Mouse (Mus musculus): ENCODE data around the gene Xkr7.

Xkr7 gene

GRCm38 (mm10) chr2:153032973-153033372 lies 1.3 kb downstream of the Xkr7 start:
- no peak for DNase-seq (ENCODE audit: low spot score in 2 of 2)

DNA sequence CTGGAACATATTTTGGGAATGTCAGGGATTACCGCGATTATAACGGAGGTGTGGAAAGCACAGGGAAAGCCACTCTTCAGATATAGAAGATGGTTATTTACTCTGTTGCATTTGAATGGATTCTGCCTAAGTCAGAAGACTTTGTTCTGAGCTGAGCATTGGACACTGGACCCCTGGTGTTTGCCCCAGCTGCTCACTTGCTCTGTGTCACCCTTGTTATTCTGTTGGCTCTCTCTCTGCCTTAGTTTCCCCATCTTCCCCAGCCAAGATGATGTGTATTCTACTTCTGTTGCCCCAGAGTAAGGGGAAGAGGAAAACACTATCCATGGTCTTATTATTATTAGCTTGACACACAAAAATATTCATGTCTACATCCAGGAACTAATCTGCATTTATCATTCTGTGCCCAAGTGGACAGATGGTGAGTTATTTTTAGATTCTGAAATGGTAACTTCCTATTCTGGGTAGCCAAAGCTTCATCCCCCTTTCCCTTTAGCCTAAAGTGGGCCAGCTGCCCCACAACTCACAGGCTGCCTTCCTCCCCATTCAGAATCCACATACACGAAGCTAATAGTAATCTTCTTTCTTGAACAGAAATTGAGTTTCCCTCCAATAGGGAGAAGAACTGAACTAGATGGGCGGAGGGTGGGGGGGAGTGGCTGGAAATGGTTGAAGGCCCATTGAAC lies 2.0 kb downstream of the Xkr7 start:
- no peak for DNase-seq (ENCODE audit: low spot score in 2 of 2)

DNA sequence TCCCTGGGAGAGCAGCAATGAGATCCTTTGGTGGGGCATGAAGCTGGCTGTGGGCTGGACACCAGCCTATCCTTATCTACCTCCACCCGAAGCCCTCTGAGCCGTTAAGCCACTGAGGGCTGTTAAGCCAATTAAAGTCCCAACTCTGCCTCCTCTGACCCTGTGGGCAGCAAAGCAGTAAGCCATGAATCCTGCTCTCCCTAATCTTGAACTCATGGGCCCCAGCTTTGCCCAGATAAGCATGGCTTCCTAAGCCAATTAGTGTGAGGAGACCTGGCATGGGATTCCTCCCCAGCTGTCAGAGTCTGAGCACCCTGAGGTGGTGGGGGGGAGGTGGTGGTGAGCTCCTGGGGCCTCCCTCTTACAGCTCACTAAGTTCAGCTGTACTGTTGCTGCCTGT lies 5.0 kb downstream of the Xkr7 start:
- DNase-seq (ENCODE audit: low spot score in 2 of 2): no peak

DNA sequence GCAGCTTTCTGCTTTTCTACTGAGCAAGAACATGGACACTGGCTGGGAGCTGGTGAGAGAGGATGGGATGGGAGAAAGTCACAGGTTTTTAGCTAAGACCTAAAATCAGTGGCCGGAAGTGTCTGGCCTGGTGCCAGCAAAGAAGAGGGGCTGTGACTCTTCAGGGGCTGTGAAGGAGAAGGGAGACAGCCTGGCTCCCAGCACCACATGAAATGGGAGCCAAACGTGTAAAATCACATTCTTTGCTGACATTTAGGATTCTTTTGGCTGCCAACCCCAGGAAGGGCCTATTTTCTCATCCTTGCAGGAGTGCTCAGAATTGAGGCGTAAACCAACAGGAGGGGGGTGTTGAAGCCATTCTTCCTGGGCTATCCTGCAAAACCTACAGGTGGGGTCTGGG lies 12.2 kb downstream of the Xkr7 start:
- DNase-seq (ENCODE audit: low spot score in 2 of 2): no peak

DNA sequence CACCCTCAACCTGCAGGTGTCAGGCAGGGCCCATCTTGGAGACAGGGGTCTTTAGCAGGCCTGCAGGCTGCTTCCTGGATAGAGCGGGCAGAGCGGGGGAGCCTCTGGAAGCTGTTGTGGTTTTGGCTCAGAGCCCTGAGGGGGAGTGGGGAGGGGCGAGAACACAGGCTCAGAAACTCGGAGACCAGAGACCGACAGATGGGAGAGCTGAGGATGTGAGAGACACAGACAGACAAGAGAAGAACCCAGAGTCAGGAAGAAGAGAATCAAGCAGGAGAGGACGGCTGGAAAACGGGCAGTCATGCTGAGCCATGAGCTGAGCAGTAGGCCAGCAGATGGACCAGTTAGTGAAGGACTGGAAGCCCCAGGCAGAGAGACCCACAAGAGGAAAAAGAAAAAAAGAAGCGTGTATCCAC lies 14.2 kb downstream of the Xkr7 start:
- DNase-seq (ENCODE audit: low spot score in 2 of 2): no peak

DNA sequence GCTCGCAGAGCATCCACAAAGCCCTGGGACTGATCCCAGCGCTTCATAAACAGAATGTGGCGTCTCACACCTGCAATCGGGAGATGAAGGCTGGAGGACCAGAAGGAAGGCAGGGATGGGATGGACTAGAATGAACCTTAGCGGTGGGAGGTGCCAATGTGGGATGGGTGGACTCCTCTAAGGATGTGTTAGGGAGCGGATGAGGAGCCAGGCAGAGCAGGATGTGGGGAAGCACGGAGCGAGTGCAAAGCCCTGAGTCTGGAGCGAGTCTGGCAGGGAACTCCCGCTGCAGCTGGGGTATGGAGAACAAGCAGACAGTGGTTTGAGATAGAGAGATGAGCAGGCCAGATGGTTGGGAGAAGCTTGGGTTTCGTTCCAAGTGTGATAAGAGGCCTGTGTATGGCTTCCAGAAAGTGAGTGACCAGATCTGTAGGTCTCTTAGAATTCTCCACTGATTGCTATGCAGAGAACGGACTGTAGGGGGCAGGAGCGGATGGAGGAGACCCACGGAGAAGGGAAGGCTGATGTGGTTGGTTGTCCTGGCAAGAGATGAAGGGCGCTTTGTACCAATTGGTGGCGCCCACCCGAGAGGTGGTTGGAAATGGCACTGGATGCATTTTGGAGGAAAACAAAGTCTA lies 16.3 kb downstream of the Xkr7 start:
- DNase-seq (ENCODE audit: low spot score in 2 of 2): peak in 1 of 2 experiments; percentile 15

- no peak for DNase-seq (ENCODE audit: low spot score in 2 of 2)
Measured at GRCm38 (mm10) chr2:153049288-153049996, 17.8 kb downstream of the Xkr7 start.

DNA sequence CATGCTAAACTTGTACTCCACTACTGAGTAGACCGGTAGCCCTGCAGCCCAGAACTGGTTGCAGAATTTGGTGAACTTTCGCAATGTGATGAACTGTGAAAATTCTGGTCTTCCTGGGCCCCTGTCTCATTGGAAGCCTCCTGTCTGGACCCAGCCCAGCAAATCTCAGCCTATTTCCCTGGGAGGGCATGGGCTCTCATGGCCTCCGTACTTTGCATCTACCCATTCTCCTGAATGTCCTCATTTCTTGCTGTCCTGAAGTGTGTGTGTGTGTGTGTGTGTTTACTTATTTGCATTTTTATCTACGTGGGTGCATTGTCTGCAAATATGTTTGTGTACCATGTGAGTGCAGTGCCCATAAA lies 18.3 kb downstream of the Xkr7 start:
- DNase-seq (ENCODE audit: low spot score in 2 of 2): no peak

GRCm38 (mm10) chr2:153051095-153051494 lies 19.4 kb downstream of the Xkr7 start:
- DNase-seq (ENCODE audit: low spot score in 2 of 2): no peak

DNA sequence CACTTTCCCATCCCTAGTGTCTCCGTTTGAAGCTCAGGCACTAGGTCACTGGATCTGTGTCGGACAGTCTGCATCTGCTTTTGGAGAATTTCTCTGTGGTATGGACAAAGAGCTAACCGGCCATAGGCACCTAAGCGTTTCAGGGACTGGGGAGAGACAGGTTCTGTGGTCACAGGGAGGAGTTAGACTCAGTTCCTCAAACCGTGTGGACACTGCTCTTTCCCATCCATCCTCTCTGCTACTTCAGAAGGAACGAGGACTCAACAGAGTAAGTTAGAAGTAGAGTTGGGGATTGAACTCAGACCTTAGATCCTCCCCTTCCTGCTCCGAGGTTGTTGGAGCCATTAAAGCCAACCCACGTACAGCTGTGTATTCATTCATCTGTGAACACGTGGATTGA lies 19.9 kb downstream of the Xkr7 start:
- DNase-seq (ENCODE audit: low spot score in 2 of 2): no peak

DNA sequence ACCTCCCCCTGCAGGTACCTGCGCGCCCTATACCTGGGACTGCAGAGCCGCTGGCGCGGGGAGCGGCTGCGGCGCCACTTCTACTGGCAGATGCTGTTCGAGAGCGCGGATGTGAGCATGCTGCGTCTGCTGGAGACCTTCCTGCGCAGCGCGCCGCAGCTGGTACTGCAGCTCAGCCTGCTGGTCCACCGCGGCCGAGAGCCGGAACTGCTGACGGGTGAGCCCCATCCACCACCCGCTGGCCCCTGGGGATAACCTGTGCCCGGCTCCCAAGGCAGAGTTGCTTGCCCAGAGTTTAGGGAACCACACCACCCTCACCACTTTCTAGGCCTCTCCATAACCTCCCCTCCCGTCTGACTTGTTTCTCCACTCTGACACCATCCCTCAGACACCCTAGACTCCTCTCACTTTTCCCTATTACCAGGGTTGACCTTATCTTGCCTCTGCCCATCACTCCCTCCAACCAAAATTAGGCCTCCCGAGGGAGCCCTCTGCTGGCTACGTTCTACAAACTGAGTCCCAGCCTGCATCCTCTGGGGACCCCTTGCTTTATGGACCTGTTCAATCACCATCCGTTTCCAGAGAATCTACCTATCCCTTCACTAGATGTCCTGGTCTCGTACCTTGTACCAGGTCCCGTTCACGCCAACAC lies 21.2 kb downstream of the Xkr7 start:
- DNase-seq (ENCODE audit: low spot score in 2 of 2): no peak

DNA sequence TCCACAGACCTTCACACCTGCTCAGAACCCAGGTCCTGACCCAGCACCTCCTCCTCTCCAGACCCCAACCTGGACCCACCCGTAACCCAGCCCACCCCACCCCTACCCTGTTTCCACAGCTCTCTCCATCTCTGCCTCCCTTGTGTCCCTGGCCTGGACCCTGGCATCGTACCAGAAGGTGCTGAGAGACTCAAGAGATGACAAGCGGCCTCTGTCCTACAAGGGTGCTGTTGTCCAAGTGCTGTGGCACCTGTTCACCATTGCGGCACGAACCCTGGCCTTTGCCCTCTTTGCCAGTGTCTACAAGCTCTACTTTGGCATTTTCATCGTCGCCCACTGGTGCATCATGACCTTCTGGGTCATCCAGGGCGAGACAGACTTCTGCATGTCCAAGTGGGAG lies 22.2 kb downstream of the Xkr7 start:
- DNase-seq (ENCODE audit: low spot score in 2 of 2): no peak

DNA sequence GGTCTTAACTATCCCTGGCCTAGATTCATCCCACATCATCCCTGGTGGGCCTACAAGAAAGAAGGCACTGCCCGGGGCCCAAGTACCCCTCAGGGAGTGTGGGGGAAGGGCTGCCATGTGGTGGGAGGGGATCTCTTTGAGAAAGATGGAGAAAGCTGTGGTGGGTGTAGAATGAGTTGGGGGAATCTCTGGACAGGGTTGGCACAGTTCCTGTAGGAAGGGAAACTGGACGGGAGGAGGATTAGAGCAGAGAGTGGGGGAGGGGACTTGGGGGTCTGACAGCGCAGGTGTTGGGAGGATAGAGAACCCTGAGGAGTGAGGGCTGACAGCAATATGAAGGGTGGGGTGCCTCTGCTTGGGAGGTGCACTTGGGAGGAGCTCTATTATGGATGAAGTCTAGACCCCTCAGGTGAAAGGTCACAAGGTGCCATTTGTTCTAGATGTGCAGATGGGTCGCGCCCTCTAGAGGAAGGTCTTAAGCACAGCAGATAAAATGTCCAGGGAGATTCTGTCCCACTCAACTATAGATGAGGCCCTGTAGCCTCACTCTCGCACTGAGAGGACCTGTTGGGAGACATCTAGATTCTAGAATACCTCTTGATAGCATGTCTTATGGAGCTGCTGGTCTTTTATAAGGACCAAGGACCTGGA lies 23.7 kb downstream of the Xkr7 start:
- DNase-seq (ENCODE audit: low spot score in 2 of 2): no peak

DNA sequence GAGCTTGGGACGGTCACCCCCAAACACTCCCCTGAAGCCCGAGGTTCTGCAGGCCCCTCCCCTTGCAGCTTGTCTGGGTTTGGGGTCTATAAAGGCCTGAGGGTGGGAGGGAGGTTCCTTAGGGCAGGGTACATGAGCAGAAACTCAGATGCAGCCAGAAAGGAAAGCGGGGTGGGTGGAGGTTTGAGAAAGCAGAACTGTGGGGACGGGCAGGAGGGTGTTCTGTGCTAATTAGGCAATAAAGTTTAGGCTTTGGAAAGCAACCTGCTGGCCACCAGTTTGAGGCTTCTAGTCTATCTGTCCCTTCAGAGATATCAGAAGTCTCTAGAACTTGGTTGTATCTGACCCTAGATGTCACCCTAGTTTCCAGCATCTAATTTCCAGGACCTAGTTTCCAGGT lies 26.7 kb downstream of the Xkr7 start:
- no peak for DNase-seq (ENCODE audit: low spot score in 2 of 2)

GRCm38 (mm10) chr2:153060216-153060615 lies 28.6 kb downstream of the Xkr7 start:
- no peak for DNase-seq (ENCODE audit: low spot score in 2 of 2)

- no peak for DNase-seq (ENCODE audit: low spot score in 2 of 2)
Measured at GRCm38 (mm10) chr2:153063394-153063793, 31.7 kb downstream of the Xkr7 start.

GRCm38 (mm10) chr2:153064190-153064970 lies 32.7 kb downstream of the Xkr7 start:
- DNase-seq (ENCODE audit: low spot score in 2 of 2): no peak

DNA sequence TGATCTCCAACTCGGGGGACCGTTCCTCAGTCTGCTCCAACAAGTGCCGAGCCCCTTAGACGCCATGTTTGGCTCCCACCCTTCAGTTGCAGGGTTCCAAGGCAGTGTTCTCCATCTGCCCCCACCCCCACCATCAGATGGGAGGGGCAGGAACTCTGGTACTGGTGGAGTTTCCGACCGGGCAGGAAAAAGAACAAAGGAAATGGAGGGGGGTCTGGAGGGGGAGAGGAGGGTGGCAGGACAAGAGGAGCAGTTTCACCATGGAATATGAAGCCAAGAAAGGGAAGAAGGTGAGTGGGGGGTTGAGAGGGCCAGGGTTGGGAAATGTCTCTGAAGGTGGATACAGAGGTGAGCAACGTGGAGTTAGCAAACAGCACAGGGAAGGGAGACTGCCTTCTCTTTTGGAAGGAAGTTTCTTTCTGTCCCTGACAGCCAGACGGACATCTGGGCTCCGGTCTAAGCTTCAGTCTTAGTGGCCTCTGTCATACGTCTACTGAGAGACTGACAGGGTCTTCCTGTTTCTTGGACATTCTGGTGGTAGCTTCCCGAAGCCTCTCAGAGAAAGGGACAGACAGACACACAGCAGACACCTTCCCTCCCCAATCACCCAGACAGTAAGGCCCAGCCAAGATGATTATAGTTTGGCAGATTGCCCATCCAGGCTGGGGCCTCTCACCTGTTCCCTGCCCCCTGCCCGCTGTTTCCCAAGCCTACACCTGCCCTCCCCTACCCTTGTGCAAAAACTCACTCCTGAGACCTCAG lies 34.3 kb downstream of the Xkr7 start, which contains the start of gene Ccm2l:
Gene Ccm2l (plus strand): TSS at position 209 of the 762 bp plus-strand sequence.
- no peak for DNase-seq (ENCODE audit: low spot score in 2 of 2)

GRCm38 (mm10) chr2:153066991-153067390 lies 35.3 kb downstream of the Xkr7 start:
- DNase-seq (ENCODE audit: low spot score in 2 of 2): no peak

DNA sequence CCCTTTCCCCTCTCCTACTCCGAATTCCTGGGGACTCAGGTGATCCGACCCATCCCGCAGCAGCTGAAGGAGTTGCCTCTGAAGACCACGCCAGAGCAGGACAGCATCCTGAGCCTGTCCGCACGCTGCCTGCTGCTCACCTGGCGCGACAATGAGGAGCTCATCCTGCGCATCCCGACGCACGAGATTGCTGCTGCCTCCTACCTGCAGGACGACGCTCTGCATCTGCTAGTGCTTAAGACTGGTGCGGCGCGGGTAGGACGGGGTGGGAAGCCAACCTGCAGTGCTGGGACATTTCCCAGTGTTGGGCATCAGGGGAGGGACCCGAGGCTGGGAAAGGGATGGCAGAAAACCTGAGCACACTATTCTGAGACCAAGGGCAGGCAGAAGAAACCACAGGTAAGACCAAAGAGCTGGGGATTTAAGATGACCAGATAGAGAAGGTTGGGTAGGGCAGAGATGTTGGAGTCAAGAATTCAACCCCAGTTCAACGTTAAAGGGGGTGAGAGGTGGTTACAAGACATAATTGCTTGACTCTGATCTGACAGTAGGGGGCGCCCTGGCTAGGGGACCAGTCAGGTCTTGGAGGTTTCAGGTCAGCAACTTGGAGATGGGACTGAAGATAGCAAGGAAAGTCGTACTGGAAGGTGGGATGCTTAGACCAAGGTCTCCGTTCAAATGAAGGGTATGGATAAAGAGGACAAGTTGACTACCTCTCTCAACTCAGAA lies 39.3 kb downstream of the Xkr7 start:
- DNase-seq (ENCODE audit: low spot score in 2 of 2): no peak

All from natural killer cell, adult 2 months (primary cell).